Mouse (Mus musculus): ENCODE measurements at regions not wholly inside any gene's neighbourhood (a gene's known extent, or its start where the extent isn't known, plus 50 kb on each side); places are given as distances from the start of the nearest gene placed in this dataset.
A peak's percentile ranks its signal among the peaks of the same experiment; 100 is the strongest.

DNA sequence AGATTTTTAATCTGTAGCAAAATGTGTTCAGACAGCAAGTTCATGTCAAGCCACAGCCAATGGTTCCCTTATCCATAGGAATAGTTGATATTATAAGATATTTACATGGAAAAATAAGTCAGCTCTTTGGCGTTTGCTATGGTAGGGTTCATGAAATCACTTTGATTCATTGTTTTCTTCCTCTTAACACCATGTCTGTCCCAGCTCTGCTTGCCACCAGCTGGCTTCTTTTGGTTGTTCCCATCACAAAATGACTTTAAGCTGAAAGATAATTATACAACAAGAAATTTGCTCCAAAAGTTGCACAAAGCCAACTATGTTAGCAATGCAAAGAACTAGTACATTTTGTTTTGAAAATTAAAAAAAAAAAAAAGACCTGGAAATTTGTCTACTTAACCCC lies 99.9 kb upstream of the Tcf21 start:
- DNase-seq (ENCODE audit: low read depth, low spot score): no peak

DNA sequence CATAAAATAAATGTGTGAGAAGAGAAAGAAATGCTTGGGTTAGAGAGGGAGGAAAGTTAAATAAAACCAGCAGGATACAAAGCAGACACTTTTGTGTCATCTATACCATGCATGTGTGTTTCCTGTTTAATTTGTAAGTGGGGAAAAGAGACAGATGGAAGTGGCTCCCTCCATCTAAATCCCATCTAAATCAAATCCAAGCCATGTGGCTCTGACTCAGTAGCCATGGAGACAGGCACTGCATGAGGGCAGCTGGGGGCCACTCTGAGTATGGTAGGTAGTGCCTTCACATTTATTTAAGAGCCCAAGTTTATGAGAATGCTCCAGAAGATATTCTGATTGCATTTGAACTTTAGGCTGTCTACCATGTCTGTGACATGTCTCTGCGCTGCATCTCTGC lies 97.8 kb upstream of the Tcf21 start:
- no peak for DNase-seq (ENCODE audit: low read depth, low spot score)

DNA sequence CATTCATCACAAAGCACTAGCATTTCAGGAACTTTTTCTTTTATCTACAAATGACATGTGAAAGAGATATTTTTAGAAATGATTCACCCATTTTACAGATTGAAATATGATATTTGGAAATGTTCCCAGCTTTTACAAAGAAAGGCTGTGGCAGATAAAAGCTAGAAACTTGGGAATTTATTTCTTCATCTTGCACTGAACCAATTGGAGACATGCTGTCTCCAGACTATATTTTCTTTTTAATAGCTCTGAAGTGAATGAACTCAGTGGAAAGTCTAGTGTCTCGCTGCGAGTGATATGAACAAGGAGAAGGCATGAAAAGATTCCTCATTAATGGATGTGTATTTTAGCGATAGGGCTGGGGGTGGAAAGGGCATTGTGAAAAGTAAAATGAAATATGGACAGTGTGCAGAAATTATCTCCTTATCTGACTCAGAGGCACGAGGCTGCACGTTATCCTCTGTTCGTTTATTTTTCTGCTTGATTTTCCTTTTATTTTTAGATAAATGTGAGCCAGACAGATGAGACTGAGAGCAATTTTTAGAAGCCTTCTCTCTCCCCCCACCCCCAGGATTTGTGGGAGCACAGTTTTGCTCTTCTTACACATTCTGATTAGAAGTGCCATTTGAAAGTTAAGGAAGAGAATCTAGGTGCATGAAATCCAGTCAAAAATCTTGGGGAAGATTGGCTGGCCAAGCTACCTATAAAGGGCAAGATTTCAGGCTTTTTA lies 96.0 kb upstream of the Tcf21 start:
- peak; percentile 12 for DNase-seq (ENCODE audit: low read depth, low spot score)

DNA sequence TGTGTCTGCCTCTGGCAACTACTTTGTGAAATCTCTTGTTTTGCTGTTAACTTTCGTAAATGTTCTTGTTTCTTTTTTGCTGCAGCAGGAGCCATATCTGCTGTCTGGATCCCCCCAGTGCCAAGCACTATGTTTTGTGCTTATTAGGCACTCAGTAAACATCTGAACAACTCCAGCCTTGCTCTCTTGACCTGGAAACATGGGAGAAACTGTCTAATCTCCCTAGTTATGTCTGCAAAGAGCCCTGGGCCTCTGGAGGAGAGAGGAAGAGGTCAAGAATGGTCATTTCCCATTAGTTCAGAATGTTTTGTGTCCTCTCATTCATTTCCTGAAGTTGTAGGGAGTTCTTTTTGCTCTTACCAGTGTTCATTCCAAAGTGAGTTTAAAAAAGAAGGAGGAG lies 93.1 kb upstream of the Tcf21 start:
- DNase-seq (ENCODE audit: low read depth, low spot score): no peak

DNA sequence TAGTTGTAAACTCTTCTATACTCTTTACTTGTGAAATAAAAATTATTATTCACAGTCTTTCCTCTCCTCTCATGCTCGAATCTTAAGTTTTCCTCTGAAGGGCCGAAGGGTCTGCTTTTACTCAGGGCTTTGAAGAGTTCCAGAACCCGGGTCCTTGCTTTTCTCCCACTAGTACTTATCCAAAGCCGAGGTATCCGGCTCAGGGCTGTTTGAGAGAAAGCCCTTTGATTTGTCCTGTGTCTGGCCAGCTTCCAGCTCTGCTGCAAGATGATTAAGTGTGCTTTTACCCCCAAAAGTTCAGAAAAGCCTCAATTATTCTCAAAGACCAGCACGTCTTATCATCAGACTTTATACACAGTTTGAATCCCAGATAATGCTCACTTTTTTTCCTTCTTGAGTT lies 88.7 kb upstream of the Tcf21 start:
- DNase-seq (ENCODE audit: low read depth, low spot score): no peak

DNA sequence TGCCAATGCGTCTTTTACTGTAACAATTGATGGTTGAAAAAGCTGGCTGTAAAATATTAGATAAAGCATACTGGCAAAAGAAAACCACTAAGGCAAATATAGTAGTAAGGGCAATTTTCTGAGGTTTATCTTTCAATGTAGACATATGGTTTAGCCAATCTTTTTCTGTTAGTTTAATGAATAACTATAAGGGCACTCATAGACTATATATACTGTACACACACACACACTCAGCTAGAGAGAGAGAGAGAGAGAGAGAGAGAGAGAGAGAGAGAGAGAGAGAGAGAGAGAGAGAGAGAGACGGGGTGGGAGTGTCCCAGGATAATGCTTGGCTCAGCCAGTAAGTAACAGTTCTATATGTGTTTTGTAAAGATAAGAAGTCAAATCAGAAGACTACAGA lies 85.3 kb upstream of the Tcf21 start:
- DNase-seq (ENCODE audit: low read depth, low spot score): no peak

DNA sequence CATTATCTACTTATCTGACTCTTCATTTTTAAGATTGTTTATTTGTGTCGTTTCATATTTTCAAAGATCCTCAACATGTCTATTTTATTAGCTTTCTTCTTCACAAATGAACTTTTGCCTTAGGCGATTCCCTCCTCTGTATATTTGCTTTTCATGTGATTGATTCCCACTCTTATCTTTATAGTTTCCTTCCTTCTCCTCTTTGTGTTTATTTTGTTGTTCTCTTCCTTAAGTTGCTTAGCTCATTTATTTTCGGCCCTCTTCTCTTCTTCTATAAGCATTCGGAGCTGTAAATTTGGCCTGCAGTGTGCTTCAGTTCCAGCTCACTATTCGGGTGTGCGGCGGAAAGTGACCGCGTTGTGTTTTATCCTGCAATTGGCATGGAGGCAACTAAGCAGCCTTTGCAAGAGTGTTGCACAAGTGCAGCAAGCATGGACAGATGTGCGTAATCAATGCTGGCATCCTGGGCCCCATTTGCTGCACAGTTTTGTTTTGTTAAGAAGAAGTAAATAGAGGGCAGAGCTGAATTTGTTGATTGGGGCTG lies 73.5 kb upstream of the Tcf21 start:
- no peak for DNase-seq (ENCODE audit: low read depth, low spot score)

DNA sequence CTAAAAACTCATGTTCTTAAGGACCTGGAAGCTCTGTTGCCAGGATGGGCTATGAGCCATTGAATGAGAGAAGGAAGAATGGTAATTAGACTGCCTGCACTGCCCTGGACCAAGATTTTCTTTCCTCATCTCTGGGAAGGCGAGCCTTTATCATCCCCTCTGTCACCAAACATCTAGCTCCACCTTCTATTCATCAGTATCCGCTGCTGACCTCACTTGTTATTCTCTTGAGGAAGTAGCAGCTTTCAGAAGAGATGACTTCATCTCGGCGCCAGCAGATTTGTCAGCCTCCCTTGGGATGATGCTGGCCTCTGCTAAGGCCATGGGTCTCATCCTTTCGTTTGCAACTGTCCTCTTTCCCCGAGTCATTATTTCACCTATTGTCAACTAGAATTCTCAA lies 67.5 kb upstream of the Tcf21 start:
- no peak for DNase-seq (ENCODE audit: low read depth, low spot score)

DNA sequence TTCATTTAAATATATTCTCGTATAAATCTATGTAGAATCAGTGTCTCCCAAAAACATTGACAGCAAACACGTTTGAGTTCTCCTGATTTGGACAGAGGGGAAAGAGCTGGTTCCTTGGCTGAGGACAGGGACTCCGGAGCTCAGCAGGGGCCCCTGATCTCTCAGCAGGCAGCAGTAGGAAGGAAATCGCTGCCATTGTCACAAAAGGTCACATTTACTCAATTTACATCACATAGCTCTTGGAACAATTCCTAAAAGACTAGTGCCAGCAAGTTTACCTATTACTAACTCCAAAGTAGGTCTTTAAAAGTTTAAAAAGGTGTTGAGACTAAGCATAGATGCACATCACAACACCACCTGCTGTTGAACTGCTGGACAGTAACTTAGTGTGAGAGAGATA lies 59.7 kb upstream of the Tcf21 start:
- DNase-seq (ENCODE audit: low read depth, low spot score): no peak

DNA sequence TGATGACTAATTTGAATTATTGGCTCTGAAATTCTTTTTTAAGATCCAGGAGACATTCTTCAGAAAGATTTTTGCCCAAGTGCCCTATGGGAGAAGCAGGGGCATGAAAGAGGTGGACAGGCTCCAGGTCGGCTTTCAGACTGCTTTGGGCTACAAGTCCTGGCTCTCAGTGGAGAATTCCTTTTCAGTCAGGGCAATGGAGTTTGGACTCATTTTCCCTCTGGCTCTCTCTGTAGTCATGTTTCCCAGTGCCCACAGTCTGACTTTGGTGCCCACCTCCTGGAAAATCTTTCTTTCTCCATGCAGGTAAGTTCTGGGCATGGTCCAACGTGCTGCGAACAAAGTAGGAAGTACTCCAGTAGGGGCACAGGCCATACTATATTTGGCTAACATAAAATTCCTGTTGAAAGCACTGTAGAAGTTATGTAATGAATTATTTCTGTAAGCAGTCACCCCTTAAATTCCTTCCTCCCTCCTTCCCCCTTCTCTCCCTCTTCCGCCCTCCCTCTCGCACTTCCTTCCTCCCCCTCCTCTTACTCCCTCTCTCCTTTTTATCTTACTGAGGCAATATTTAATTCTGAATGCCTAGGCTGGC lies 57.7 kb upstream of the Tcf21 start:
- no peak for DNase-seq (ENCODE audit: low read depth, low spot score)

DNA sequence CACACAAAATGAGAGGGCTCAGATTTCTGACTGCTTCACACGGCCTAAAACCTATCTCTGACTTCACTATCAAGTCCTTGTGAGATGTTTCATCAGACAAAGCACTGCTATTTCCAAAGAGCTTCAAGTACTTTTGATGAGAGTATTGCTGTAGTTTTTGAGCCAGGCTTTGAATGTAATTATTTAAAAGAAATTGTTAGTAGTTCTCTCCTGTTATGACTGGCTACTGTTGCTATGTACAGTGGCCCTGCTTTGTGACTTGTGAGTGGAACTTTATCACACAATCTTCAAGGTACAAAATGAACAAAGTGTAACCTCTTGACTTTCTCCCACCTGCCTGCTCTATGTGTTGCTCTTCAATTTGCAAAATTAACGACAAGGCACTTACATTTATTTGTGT lies 57.1 kb upstream of the Tcf21 start:
- DNase-seq (ENCODE audit: low read depth, low spot score): no peak

DNA sequence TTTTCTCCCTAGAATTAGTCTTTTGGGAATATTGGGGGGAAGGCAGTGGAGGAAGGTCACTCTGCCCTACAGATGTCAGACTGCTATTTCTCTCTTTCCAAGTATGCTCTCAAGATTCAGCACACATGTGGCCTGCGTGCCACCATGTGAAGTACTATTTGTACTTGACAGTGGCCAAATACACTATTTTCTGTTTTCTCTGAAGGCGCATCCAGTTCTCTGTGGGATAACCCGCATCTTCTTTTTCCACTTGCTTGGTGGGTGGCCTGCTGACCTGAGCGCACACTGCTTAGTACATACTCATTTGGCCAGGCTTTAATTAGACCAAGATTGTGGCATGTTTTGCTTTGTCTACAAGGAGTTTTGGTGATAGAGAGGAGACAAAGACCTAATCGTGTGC lies 55.7 kb upstream of the Tcf21 start:
- DNase-seq (ENCODE audit: low read depth, low spot score): no peak

DNA sequence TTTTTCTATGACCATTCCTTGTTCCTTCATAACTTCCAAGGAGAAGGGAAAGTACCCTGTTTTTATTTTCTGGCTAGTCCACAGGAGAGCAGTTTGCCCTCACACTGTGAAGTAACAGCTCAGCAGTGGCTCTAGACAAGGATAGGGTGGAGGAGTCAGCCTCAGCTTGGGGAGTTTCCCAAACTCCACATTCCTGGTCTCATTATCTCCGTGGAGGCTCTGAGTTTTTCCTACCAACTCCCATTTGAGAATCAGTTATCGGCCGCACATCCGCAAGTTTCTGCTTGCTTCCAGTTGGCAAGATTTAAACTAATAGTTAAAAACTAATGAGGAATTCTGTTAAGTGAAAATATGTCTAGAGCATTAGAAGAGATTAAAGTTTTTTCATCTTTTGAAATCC lies 55.2 kb upstream of the Tcf21 start:
- no peak for DNase-seq (ENCODE audit: low read depth, low spot score)
